Mouse (Mus musculus) forebrain, embryonic 13.5 days (tissue): Measurements from ENCODE around the gene Cacna2d3. TPM values are rescaled to one million over a fixed set of nuclear protein-coding genes. Genes with fewer than 3 reads are reported as not detected.

Experiments
- ATAC-seq: fragments of 200-750 bp; cut with Nextera tagmentation; 2 replicates; pipeline ENCODE4 v1.8.0; 2017
- H3K27ac ChIP-seq: fragments of 300-500 bp; sonication (generic); 2 replicates; pipeline ENCODE4 v1.5.1; 2015; ENCODE audit warnings: inconsistent platforms, mild to moderate bottlenecking, moderate library complexity
- H3K27me3 ChIP-seq: fragments of 300-500 bp; sonication (generic); 2 replicates; pipeline ENCODE4 v1.6.1; 2015; ENCODE audit warnings: mild to moderate bottlenecking, inconsistent platforms
- H3K36me3 ChIP-seq: fragments of 300-500 bp; sonication (generic); 2 replicates; pipeline ENCODE4 v1.6.1; 2015; ENCODE audit warnings: mild to moderate bottlenecking, inconsistent platforms; ENCODE audit not compliant: poor library complexity, severe bottlenecking
- H3K4me1 ChIP-seq: fragments of 300-500 bp; sonication (generic); 2 replicates; pipeline ENCODE4 v1.6.1; 2015; ENCODE audit warnings: inconsistent platforms
- H3K4me2 ChIP-seq: fragments of 300-500 bp; sonication (generic); 2 replicates; pipeline ENCODE4 v1.6.1; 2015; ENCODE audit warnings: inconsistent platforms, mild to moderate bottlenecking, moderate library complexity
- H3K4me3 ChIP-seq: fragments of 300-500 bp; sonication (generic); 2 replicates; pipeline ENCODE4 v1.5.1; 2015; ENCODE audit warnings: mild to moderate bottlenecking, inconsistent platforms
- H3K9ac ChIP-seq: fragments of 300-500 bp; sonication (generic); 2 replicates; pipeline ENCODE4 v1.6.1; 2015; ENCODE audit warnings: mild to moderate bottlenecking, inconsistent platforms
- H3K9me3 ChIP-seq: fragments of 300-500 bp; sonication (generic); replicated peaks from 2 replicates; pipeline ENCODE4 v1.6.1; 2016; ENCODE audit warnings: inconsistent platforms
- WGBS: fragments of 180-500 bp; shearing (Covaris S2); methylation state at CpG from one replicate; pipeline ENCODE4 v1.1.7; 2015; 5-methylcytosine and 5-hydroxymethylcytosine counted together
- polyA plus RNA-seq: library from polyadenylated mRNA; unstranded; fragments of >200 nt; fragmentation: Nextera tagmentation; extraction: Ambion mirVana; gene quantifications from 2 replicates; pipeline ENCODE4 v1.2.1, GENCODE M21; 2015

Cacna2d3 gene
- polyA plus RNA-seq, 1 experiment from 2014 or later = 12.3 TPM

DNA sequence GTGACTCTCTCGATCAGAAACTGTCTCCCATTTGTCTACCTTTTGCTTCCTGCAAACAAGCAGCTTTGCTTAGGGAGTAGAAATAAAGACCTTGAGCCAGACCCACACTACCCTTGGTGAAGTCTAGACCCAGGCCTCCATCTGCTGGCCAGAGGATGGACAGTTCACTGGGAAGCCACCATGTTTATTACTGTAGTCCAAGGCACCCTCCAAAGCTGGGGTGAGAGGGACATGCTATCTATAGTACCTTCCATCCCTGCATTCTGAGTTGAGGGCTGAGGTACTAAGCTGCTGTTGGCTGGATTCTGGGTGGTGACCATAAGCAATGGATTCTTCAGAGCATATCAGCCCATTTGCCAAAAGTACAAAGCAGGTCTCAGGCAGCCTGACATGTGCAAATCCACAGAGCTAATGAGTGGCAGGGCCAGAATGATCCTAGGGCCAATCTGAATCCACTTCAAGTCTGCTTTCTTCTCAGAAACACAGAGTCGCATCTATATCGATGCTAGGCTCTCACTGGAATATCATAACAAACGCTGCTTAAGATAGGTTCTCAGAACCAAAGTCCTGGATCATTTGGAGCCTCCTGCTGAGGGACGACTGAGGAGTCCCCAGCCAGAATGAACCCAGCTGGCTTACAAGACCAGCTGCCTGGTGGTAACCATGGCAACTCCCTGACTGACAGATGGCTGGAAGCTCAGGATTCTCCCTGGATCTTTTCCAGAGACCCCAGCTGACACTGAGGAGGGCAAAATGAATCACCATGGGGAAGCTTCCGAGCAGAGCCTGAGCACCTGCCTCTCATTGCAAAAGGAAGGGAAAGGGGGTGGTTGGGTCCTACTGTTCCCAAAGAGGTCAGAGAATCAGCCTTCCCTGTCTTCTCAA is 763.3 kb downstream of the Cacna2d3 start:
- 17% methylated on average over 6 of the region's 6 CpGs for WGBS
- Histone ChIP-seq H3K27me3 (no peaks in the 10 kb centered on the region), H3K4me1 (peaks cover 58% of the 10 kb centered on the region), H3K9ac (no peak overlapping the region), H3K27ac (peak overlapping the region; percentile 93), H3K4me2 (peak overlapping the region; percentile 6; the same call in 1 of the 2 replicates), H3K36me3 (no peaks in the 10 kb centered on the region), H3K4me3 (no peak overlapping the region), H3K9me3 (no peaks in the 10 kb centered on the region)
- peak; percentile 92 for ATAC-seq

DNA sequence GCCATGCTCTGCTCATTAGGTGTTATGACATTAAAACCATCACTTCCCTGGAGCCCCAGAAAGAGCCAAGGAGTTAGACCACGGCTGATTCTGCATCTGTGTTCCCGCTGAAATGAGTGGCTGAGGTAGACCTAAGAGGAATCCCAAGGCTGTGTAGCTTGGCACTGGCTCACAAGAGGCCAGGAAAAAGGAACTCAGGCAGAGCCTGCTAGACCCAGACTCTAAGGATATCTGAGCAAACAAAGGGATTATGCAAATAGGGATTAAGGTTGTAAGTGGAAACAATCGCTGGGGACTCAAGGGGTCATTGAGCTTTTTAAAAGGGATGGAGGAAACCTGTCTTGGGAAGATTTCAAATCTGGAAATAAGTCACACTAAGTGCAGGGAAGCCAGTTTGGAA is 766.5 kb downstream of the Cacna2d3 start:
- H3K4me3 ChIP-seq = no peak overlapping the region
- no peaks in the 10 kb centered on the region for H3K27me3 ChIP-seq
- no peak overlapping the region for H3K9ac ChIP-seq
- H3K36me3 ChIP-seq = no peaks in the 10 kb centered on the region
- no peaks in the 10 kb centered on the region for H3K9me3 ChIP-seq
- ATAC-seq = no peak
- H3K4me1 ChIP-seq = peaks cover 65% of the 10 kb centered on the region
- under 1% methylated on average over 3 of the region's 3 CpGs for WGBS
- H3K27ac ChIP-seq = peak overlapping the region; percentile 82
- no peak overlapping the region; the same call in 1 of the 2 replicates for H3K4me2 ChIP-seq

DNA sequence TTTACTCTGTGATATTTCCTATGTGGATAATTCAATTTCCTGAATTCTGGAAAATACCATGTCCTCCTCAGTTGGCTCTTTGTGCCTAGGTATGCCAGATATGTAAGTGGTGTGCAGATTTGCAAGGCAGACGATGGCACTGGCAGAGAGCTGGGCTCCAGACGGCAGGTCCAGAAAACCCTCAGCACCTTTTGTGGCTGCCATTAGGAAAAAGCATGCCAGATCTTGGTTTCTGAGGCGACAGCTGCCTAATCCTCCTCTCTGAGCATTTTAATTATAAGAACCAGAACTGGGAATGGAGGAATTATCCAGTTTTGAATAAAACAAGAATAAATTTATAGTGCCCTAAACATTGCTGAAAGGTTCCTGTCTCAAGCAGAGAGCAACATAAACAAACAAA is 767.1 kb downstream of the Cacna2d3 start:
- Histone ChIP-seq H3K4me3 (no peak overlapping the region), H3K9me3 (no peaks in the 10 kb centered on the region), H3K27me3 (no peaks in the 10 kb centered on the region), H3K27ac (peak overlapping the region; percentile 82), H3K9ac (no peak overlapping the region), H3K4me1 (peaks cover 59% of the 10 kb centered on the region), H3K36me3 (no peaks in the 10 kb centered on the region), H3K4me2 (no peak overlapping the region)
- peak; percentile 42; the same call in 1 of the 2 replicates for ATAC-seq
- WGBS = 11% methylated on average over 3 of the region's 3 CpGs

GRCm38 (mm10) chr14:28954086-28954485 is 767.6 kb downstream of the Cacna2d3 start:
- H3K4me1 ChIP-seq = peaks cover 54% of the 10 kb centered on the region

DNA sequence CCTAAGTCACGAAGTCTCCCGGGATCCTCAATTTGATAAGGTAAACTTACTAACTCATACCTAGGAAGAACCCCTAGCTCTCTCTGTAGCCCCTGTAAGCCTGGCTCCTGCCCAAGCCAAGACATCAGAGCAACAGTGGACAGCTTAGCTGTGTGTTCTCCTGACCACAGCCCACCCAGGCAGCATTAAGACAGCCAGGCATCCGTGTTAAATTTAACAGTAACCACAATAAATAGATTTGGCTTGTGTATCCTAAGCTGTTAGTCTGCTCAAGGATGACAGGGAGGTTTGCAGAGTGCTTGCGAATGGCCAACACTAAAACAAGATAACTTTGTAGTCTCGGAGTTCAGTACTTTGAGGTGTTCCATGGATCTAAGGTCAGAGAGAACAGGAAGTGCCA is 768.3 kb downstream of the Cacna2d3 start:
- Histone ChIP-seq H3K36me3 (no peaks in the 10 kb centered on the region), H3K27ac (peak overlapping the region; percentile 35; the same call in 1 of the 2 replicates)

More at GRCm38 (mm10) chr14:28954086-28954485, 767.6 kb downstream of the Cacna2d3 start:
- no peak for ATAC-seq
- Histone ChIP-seq H3K9me3 (no peaks in the 10 kb centered on the region), H3K27me3 (no peaks in the 10 kb centered on the region), H3K9ac (no peak overlapping the region), H3K27ac (peak overlapping the region; percentile 82), H3K4me2 (no peak overlapping the region), H3K36me3 (no peaks in the 10 kb centered on the region), H3K4me3 (no peak overlapping the region)
- 46% methylated on average over 6 of the region's 6 CpGs for WGBS

GRCm38 (mm10) chr14:28950499-28950898 is 771.2 kb downstream of the Cacna2d3 start:
- 79% methylated on average over 2 of the region's 2 CpGs for WGBS
- Histone ChIP-seq H3K27ac (no peak overlapping the region), H3K4me2 (no peak overlapping the region)

More for the DNA sequence above, 768.3 kb downstream of the Cacna2d3 start:
- ATAC-seq = no peak
- WGBS = 73% methylated on average over 5 of the region's 5 CpGs
- H3K4me2 ChIP-seq = no peak overlapping the region
- H3K27me3 ChIP-seq = no peaks in the 10 kb centered on the region
- H3K9me3 ChIP-seq = no peaks in the 10 kb centered on the region
- H3K4me3 ChIP-seq = no peak overlapping the region
- H3K9ac ChIP-seq = no peak overlapping the region
- H3K4me1 ChIP-seq = peaks cover 53% of the 10 kb centered on the region

GRCm38 (mm10) chr14:28949785-28950184 is 771.9 kb downstream of the Cacna2d3 start:
- H3K9ac ChIP-seq = no peak overlapping the region
- 93% methylated on average over 1 of the region's 1 CpGs for WGBS
- no peak overlapping the region for H3K27ac ChIP-seq
- H3K4me1 ChIP-seq = peaks cover 35% of the 10 kb centered on the region
- ATAC-seq = no peak
- no peak overlapping the region for H3K4me3 ChIP-seq
- no peaks in the 10 kb centered on the region for H3K9me3 ChIP-seq
- no peak overlapping the region for H3K4me2 ChIP-seq
- no peaks in the 10 kb centered on the region for H3K27me3 ChIP-seq
- H3K36me3 ChIP-seq = no peaks in the 10 kb centered on the region

More at GRCm38 (mm10) chr14:28950499-28950898, 771.2 kb downstream of the Cacna2d3 start:
- no peak for ATAC-seq
- peaks cover 43% of the 10 kb centered on the region for H3K4me1 ChIP-seq
- no peak overlapping the region for H3K9ac ChIP-seq
- no peaks in the 10 kb centered on the region for H3K27me3 ChIP-seq
- H3K4me3 ChIP-seq = no peak overlapping the region
- H3K9me3 ChIP-seq = no peaks in the 10 kb centered on the region
- no peaks in the 10 kb centered on the region for H3K36me3 ChIP-seq

DNA sequence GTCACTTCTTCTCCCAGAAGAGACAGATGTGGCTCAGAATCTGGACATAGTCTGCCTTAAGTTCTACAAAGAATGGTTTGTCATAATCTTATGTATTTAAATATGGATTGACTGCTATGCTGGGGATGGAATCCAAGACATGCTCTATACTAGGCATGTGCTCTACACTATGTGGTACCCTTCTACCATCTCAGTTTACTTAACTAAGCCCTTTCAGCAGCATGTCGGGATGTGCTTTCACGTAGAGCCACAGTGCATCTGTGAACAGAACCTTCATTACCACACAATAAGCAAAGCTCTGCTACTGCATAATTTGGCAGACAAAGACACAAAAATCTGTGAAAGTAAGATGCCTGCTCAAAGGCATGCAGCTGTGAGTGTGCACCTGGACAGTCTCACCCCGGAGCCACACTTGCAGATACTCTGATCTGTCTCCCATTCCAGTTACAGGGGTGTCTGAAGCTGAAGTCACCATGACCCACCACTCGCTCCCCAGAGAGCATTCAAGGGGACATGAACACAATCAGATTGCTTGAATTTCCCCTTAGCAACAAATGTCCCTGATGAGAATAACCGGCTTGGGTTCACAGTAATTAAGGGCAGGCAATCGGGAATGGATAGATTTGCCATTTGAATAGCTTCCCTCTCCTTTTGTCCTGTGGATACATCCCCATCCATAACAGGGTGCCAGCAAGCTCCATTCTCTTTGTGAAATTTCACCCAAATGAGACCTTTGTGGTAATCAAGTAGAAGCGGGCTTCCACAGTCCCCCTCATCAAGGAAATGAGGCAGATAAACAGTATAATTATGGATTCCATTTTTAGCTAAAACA is 773.4 kb downstream of the Cacna2d3 start:
- no peaks in the 10 kb centered on the region for H3K36me3 ChIP-seq
- ATAC-seq = peak; percentile 81
- peak overlapping the region; percentile 11 for H3K27ac ChIP-seq
- H3K4me3 ChIP-seq = no peak overlapping the region
- 0 out of 2 replicates have a peak overlapping the region, but pooled peaks have one; percentile 9 for H3K4me2 ChIP-seq
- no peaks in the 10 kb centered on the region for H3K9me3 ChIP-seq
- no peak overlapping the region for H3K9ac ChIP-seq
- WGBS = 31% methylated on average over 7 of the region's 7 CpGs
- H3K4me1 ChIP-seq = peaks cover 21% of the 10 kb centered on the region
- no peaks in the 10 kb centered on the region for H3K27me3 ChIP-seq

DNA sequence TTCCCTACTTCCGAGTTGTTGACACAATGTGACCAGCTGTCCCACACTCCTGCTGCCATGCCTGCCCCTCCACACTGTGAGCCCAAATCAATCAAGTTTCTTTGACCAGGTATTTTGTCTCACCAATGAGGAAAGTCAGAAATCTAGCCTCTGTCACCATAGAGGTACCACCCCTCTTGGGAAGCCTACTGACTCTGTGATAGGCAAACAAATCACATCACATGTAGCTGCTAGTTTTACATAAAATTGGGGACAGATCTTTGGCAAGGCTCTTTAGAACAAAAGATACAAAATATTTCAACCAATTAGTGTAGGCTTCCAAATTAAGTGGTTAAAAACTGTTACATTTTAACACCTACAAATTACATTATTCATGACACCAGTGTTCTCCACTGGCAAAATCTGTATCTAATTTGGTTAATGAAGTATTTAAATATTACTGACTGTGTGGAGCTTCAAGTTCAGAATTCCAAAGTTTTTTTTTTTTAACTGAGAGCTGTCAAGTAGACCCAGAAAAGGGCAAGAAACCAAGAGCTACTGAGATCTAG is 788.8 kb downstream of the Cacna2d3 start:
- 95% methylated on average over 1 of the region's 1 CpGs for WGBS

GRCm38 (mm10) chr14:28923180-28923961 is 798.3 kb downstream of the Cacna2d3 start:
- no peaks in the 10 kb centered on the region for H3K27me3 ChIP-seq
- no peak overlapping the region for H3K4me3 ChIP-seq
- H3K4me1 ChIP-seq = no peaks in the 10 kb centered on the region
- no peak overlapping the region for H3K27ac ChIP-seq
- no peak overlapping the region for H3K9ac ChIP-seq
- H3K4me2 ChIP-seq = no peak overlapping the region
- no peak for ATAC-seq
- H3K36me3 ChIP-seq = no peaks in the 10 kb centered on the region
- WGBS = 90% methylated on average over 12 of the region's 12 CpGs
- no peaks in the 10 kb centered on the region for H3K9me3 ChIP-seq

More for the DNA sequence above, 788.8 kb downstream of the Cacna2d3 start:
- ATAC-seq = peak; percentile 24; the same call in 1 of the 2 replicates
- Histone ChIP-seq H3K9me3 (no peaks in the 10 kb centered on the region), H3K4me2 (no peak overlapping the region), H3K9ac (no peak overlapping the region), H3K36me3 (no peaks in the 10 kb centered on the region), H3K27me3 (no peaks in the 10 kb centered on the region), H3K27ac (no peak overlapping the region), H3K4me3 (no peak overlapping the region), H3K4me1 (no peaks in the 10 kb centered on the region)

GRCm38 (mm10) chr14:28918871-28919270 is 802.8 kb downstream of the Cacna2d3 start:
- no peaks in the 10 kb centered on the region for H3K27me3 ChIP-seq
- H3K9ac ChIP-seq = no peak overlapping the region
- WGBS = 85% methylated on average over 5 of the region's 5 CpGs
- no peak for ATAC-seq
- 0 out of 2 replicates have a peak, but pooled peaks cover 4% of the 10 kb centered on the region for H3K4me1 ChIP-seq
- no peaks in the 10 kb centered on the region for H3K9me3 ChIP-seq
- H3K4me3 ChIP-seq = no peak overlapping the region
- no peaks in the 10 kb centered on the region for H3K36me3 ChIP-seq
- no peak overlapping the region for H3K4me2 ChIP-seq
- no peak overlapping the region for H3K27ac ChIP-seq
